Mouse (Mus musculus) kidney, adult 18-20 months (tissue): ENCODE measurements around the gene Usp6nl.

Source experiments
- DNase-seq: peaks from one replicate; pipeline ENCODE4 v3.0.0; 2021

The Usp6nl gene

DNA sequence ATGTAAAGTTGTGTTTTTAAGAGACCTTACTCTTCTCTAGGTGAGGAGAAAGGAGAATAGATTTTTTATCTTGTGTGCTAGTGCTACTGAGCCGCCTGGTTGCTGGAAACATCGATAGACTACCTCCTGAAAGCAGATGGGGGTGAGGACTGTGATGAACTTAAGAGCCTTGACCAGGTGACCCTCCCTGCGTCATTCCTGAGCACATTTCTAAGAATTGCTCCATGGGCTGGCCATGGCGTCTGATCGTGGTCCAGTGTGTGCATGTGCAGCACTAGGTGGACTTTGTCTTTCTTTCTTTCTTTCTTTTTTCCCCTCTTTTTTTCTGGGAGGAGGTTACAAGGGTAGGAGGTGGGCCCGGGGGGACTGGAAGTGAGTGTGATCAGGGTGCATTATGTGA, 11.5 kb downstream of the Usp6nl start:
- no peak for DNase-seq

DNA sequence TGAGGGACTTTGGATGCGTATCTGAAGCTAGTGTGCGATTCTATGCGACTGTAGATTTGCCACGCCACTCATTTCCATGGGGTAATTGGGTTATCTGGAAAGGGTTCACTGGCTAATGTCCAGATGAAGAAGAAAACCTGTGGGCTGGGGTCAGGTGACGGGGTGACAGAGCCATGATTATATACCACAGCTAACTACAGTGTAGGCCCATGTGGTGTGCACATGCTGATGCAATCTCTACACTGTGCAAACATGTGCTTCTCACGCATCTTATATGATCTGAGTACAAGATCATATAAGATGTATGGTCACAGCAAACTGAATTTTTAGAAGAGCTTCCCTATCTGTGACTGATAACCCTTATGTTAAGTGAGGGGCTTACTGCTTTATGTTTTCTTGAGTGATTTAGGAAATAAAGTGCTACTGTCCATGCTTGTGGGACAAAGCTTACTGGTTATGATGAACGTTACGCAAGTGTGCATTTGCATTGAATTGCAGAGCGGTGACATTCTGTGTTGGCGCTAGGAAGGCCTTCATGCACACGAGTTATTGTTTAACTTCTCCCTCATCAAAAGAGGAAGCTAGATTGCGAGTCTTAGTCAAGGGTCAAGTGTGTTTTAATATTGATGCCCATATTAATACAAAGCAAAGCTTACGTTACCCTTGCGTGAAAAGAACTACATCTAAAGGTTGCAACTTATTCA, 12.7 kb downstream of the Usp6nl start:
- no peak for DNase-seq

DNA sequence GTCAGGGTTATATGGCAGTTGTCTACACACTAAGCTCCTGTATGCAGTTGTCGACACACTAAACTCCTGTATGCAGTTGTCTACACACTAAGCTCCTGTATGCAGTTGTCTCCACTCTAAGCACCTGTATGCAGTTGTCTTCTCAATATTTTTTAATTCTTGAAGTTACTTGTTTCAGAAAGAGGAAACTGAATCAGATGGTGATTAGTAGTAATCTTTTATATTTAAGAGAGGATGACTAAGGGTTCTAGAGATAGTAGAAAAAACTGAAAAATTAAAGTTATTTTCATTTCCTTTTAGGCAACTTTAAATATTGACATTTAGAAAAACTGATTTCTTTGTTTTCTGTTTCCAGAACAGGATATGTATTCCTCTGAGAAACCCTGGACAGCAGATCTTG, 13.5 kb downstream of the Usp6nl start:
- DNase-seq: no peak

DNA sequence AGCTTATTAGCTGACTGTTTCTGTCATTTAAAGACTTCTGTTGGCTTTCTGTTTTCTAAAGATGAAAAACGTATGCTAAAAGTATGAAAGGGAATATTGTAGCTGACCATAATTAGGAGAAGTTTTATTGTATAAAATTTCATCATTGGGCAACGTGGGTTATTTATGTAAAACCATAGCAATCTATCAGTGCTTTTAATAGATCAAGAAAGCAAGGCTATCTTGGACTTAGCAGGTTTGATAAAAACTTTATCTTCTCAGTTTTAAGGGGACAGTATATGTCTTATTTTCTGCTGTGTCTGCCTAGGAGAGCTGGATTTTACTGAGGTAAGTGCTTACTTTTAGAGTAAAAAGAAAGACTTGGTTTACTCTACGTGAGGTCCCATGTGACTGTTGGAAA, 14.2 kb downstream of the Usp6nl start:
- DNase-seq: no peak

DNA sequence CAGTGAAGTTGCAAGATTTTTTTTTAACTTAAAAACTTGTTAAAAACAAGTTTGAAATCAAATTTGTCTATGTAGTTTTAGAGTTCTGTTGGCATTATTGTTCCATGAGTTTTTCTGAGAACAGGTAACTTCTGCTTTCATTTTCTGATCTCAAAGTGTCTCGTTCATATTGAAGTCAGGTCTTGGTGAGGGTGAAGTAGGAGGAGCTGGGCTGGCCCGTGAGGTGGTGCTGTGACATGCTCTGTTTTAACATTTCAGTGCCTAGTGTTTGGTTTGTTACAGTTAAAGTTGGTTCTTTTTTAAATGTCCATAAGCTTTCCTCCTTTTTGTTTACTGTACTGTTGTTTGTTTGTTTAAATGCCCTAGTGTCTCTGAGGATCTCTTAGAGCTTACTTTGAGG, 15.0 kb downstream of the Usp6nl start:
- no peak for DNase-seq

DNA sequence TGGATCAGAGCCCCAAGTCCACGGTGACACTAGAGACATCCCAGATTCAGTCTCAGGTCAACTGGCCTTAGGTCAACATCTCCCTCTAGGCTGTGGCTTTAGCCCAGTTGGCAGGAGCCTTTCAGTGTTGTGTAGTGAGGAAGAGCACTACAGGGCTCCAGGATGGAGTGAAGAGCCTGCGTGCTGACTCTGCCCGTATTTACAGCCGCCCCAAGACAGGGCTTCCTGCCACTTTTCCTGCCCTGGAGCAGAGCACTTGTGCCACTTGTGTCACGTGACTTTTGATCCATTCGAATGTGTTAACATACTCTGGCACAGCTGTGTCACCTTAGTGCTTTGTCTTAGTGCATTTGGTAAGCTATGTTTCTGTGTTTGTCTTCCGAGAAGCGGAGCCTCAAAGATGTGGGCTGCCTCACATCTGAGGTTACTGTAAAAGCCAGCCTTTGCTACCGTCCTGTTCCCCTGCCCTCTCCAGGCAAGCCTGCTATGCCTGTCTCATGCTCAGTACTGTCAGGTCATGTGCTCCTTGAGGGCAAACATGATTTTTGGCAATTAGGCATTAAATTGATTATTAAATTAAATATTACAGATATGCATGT, 15.7 kb downstream of the Usp6nl start:
- no peak for DNase-seq

DNA sequence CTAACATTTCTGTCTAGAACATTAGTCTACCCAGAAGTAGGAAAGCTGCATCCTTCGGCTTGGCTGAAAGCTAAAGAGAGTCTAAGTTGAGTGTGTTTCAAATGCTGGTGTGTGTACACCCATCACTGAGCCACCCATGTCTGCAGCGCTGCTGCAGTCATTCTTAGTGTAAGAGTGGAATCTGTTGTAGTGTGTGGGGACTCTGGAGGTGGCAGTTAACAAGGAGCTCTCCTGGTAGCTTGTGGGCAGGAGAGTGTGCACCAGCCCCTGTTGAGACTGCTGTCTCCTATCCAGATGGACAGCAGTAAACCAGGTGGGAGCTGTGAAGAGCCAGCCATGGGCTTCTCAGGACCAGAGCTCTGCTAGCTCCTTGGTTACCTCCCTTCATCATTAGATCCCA, 18.0 kb downstream of the Usp6nl start:
- DNase-seq: no peak

DNA sequence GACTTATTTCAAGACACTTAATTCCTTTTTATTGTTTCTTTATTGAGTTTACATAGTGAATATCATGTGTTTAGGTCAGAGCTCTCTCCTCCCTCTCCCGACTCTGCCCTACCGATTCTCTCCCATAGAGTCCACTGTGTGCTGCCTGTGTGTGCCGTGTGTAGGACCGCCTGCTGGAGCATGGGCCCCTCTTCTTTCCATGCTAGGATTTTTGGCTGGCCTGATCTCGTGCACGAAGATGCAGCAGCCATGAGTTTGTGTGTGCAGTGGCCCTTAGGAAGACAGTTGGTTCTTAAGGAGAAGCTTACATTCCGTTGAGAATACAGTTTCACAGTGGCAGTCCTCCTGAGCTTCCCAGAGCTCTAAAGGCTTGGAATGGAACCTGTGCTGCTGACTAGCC, 19.0 kb downstream of the Usp6nl start:
- DNase-seq: no peak

DNA sequence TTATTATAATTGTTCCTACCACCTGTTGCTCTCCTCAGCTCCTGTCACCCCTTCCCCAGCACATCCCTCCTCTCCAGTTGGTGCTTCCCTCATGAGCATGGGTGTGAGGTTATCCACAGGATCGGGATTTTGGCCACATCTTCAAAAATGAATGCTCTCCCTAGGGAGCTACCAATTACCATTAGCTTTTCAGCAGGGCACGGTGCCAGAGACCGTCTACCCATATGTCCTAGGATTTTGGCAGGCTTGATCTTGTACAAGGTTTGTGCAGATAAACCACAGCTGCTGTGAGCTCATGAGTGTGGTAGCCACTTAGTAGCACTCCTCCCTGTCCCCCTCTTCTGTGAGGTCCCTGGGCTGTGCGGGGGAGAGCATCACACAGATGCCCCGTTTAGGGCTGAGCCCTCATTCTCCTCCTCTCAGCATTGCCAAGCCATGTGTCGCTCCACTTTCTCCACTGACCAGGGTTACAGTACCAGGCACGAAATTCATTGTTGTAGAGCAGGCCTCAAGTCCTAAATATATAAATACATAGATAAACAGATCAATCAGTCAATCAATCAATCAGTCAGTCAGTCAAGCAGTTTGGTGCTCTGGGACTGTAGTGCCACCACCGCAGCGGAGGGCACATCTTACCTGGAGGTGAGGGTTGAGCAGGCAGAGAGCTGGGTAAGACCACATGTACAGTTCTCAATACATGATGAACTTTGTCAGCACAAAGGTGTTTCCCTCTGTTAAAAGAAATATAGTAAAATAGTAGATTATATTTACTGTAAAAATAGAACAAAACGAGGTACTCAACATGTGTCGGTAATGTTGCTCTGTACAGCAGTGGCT, 27.0 kb downstream of the Usp6nl start:
- no peak for DNase-seq

DNA sequence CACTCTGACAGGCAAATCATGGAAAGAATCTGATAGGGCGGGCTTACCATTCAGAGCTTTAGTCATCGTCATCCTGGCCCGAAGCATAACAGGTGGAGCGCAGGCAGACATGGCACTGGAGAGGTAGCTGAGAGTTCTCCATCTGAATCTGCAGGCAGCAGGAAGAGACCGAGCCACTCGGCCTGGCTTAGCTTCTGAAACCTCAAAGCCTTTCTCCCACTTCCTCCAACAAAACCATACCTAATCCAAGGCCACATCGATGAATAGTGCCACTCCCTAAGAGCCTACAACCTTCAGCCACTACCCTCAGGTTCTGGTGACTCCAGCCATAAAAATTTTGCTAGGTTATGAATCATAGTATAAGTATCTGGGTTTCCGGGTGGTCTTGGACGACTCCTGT, 27.7 kb downstream of the Usp6nl start:
- DNase-seq: no peak

DNA sequence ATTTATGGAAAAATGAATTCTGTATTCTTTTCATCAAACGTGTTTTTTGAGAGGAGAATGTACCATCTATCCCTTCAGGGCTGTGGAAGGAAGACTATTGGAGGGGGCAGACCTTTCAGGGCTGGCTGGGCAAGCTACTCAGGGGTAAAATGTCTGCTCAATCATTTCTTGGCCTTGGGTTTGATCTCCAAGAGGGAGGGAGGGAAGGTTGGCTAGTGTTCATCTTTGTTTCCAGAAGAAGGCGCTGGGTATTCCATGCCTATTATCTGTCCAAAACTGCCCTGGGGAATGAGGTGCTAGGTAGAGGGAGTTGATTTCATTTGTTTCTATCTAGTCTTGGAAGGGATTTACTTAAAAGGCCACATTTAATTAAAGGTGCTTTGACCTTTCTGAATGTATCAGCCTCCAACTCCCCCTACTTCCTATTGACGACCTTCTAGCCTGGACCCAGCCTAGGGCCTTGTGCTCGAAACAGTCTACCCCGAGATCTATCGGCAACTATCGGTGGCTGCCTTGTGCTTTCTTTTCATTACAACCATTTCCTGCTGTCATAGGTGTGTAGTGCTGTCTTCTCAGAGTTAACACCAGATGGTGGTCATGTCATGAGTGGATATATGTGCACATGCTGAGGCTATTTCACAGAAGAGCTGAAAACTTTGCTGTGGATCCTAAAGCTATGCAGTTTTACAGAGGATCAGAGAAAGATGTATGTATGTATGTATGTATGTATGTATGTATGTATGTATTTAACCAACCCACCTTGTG, 28.6 kb downstream of the Usp6nl start:
- DNase-seq: no peak

DNA sequence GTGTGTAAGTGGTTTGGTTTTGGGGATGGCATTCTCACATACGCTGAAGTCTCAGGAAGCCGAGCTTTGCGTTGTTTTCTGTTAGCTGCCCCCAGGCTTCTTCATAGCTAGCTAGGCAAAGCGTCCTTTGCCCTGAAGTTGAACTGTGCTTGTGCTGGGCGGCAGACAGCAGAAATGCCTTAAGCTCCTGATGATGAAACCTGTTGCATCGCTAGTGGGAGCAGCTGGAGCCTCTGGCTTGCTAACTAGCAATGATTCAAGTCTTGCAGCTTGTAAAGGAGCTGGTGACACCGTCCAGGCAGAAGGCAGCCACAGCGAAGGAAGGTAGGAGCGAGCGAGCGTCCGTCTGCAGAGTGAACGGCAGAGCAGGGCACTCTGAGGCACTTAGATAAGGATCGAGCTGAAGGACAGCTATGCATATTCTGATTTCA, 30.1 kb downstream of the Usp6nl start:
- no peak for DNase-seq

DNA sequence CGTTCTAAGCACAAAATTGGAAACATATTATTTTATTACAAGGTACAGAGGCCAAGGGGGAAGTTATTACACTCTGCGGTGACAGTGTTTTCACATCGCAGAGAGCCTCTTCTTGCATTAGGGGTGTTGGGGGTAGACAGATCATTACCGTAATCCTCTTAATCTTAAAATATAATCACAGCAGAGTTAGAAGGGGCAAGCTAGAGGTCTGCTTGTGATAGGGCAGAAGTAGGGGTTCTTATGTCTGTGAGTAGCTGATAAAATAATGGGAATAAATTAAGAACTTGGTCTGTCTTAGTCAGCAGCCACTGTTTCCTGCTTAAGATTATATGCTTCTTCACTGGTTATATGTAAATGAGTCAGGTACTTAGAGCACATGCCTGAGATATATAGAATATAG, 30.6 kb downstream of the Usp6nl start:
- DNase-seq: no peak

DNA sequence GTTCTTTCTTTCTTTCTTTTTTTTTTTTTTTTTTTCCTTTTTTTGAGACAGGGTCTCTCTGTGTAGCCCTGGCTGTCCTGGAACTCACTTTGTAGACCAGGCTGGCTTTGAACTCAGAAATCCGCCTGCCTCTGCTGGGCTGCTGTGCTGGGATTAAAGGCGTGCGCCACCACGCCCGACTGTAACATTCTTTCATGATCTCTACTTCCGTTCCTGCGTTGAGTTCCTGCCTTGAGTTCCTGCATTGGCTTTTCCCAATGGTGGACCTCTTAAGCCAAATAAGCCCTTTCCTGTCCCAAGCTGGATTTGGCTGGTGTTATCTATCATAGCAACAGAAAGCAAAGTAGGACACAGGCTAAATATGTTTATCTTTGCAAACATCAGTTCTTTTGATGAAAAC, 34.8 kb downstream of the Usp6nl start:
- DNase-seq: no peak

DNA sequence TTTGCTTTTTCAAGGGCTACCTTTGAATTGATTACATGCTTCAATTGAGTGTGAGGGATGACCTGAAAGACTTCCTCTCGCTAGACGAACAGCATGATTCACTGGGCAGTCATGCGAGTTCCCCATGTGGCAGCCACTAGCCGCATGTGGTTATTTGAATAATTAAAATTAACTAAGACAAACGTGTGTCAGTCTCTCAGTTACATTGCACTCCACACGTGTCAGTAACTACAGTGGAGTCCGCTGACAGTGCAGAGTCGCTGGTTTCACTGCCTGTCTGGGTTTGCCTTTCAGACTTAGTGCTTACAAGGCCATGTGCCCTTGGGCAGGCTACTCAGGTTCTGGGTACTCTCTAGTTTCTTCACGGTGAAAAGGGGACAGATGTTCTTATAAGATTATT, 37.2 kb downstream of the Usp6nl start:
- DNase-seq: no peak

DNA sequence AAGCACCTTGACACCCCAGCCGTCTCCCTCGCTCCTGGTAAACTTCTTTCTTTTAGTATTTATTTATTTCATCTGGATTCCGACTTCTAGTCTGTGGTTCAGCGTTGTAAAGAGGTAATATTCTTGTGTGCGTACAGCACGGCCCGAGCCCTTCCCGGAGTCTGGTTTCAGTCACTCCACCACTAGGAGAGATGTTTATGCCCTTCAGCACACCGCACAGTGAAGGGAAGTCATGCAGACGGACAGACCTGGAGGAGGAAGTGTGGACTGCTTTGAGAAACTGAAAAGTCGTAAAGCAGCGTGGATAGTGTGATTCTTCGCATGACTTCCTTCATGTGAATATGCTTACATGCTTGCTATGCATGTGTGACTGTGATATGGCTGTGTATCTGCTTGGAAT, 40.7 kb downstream of the Usp6nl start:
- DNase-seq: no peak

DNA sequence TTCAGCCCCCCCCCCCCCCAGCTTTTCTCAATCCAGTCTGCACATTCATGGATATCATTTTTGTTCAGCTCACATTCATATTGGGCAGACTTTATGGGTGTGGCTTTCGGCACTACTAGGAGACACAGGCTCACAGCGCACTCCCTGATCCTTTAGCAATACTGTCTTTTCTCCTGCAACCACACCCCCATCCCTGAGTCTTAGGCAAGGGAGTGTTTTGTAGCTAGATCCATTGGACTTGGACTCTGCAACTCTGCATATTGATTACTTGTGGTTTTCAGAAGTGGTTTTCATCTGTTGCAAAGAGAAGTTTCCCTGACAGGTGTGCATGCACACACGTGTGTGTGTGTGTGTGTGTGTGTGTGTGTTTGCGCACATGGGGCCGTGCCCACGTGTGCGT, 41.5 kb downstream of the Usp6nl start:
- no peak for DNase-seq

DNA sequence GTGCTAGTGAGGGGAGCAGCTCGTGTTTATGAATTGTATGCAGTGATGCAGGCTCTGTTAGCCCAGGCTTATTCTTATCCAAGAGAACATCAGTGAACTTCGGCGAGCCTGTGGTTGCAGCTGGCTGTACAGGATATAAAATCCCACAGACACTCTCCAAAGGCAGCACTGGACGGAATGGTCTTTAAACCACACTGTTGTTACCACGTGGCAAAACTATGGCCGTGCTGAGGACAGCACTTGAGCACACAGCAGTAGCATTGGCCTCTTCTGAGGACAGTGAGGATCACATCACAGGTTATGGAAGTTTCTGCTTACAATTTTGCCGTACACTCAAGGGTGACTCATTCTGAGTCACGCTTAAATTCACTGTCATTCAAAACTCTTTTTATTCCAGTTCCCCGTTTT, 44.1 kb downstream of the Usp6nl start:
- DNase-seq: no peak

DNA sequence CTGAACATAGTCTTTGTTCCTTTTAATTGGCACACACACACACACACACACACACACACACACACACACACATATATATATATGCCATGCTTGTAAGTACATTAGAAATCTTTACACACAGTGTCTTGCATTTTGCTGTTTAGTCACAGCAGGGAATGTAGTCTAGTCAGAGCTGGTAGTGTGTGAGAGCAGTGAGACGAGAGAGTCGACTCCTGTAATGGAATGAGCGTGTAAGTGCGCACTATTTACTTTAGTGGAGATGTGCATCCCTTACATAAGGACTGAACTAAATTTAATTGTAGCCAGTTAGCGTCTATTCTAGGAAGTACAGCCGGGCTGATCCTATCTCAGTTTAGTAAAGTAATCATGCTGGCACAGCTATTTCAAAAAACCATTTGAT, 44.5 kb downstream of the Usp6nl start:
- no peak for DNase-seq

DNA sequence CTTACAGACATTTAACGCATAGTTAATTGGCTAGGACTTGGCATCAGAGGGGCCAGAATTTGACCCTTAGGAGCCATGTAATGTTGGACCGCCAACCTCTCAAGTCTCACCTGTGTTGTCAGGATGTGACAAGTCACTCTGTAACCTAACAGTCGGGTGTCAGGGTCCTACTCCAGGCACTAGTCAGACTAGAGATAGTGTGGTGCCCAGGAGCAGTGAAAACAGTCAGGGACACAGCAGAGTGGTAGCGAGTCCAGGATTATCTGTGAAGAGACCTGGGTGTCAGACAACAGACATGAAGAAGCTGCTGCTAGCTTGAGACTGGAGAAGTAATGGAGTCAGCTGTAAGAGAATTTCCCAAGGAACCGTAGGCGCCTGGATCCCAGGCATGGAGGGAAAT, 45.0 kb downstream of the Usp6nl start:
- DNase-seq: no peak

DNA sequence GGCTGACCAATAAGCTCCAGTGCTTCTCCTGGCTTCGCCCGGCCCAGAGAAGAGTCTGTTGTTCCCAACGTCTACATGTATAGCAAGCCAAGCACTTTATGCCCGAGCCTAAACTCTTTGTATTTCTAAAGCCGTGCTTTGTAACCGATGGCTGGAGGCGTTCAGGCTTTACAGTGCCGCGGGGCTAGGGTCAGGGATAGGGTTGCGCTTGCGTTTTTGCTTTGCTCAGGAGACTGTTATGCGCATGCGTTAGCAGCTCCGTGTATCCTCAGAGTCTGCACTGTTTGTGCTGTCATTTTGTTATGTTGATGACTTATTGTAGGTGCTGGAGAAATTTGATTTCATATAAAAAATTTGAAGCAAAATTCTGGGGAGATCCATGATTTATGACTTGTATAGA, 51.7 kb downstream of the Usp6nl start:
- DNase-seq: no peak

DNA sequence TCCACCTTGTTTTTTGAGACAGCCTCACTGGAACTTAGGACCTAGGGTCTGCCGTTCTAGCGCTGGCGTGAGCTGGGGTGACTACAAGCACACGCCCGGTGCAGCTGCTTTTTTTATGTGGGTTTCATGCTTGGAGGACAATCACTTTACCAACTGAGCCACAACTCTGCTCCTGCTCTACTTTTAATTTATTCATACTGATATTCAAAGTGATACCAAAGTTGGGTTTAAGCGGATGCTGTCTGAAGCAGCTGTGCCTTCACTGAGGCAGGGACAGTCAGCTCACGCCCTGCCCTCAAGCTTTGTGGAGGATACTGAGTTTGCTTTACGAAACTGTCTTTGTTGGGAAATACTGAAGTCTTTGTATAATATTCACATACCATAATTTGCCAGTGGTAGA, 53.6 kb downstream of the Usp6nl start:
- DNase-seq: no peak

DNA sequence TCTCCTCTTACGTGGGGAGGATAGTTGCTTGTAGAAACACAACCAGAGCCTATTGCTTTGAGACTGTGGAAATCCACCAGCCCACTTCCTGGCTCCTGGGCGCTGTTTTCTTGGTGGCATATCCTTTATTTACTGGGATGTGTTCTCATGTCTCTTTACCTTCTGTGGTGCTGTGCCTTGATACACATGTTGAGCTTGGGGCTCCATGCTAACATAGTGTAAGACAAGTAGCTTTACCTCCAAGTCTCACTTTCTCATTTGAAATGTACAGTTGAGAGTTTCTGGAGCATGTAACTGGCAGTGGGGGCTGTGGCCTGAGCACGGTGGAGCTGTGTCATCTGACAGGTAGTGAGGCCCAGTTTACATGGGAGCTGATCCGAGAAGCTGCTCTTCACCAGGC, 54.5 kb downstream of the Usp6nl start:
- DNase-seq: no peak
